Mouse (Mus musculus): ENCODE measurements at regions not wholly inside any gene's neighbourhood (a gene's known extent, or its start where the extent isn't known, plus 50 kb on each side); places are given as distances from the start of the nearest gene placed in this dataset.
A peak's percentile ranks its signal among the peaks of the same experiment; 100 is the strongest.

GRCm38 (mm10) chr4:95148665-95149064 is 96.6 kb upstream of the Jun start:
- no peaks in the 10 kb centered on the region for H3K4me1 ChIP-seq (ENCODE audit: control insufficient read depth, insufficient read depth, low read length)
- ATAC-seq: no peak
- H3K9me3 ChIP-seq (replicated peaks; ENCODE audit: control insufficient read depth, low read length, poor library complexity, severe bottlenecking): no peaks in the 10 kb centered on the region
- no peaks in the 10 kb centered on the region for H3K36me3 ChIP-seq (ENCODE audit: control insufficient read depth, insufficient read depth, low read length)
- no peak overlapping the region for H3K27ac ChIP-seq (ENCODE audit: low read length)
- no peak overlapping the region for H3K9ac ChIP-seq (ENCODE audit: low read depth, low read length)
- WGBS: 89% methylated on average over 1 of the region's 1 CpGs
- H3K27me3 ChIP-seq (ENCODE audit: control insufficient read depth, insufficient read depth, low read depth, low read length): peaks cover 4% of the 10 kb centered on the region; the same call in 1 of the 2 replicates
- H3K4me3 ChIP-seq (ENCODE audit: low read depth, low read length): no peak overlapping the region
- H3K4me2 ChIP-seq (ENCODE audit: low read length): no peak overlapping the region

- 95% methylated on average over 8 of the region's 8 CpGs for WGBS
- no peaks in the 10 kb centered on the region for H3K9me3 ChIP-seq (replicated peaks; ENCODE audit: control insufficient read depth, low read length, poor library complexity, severe bottlenecking)
Measured at GRCm38 (mm10) chr4:95151678-95152077, 99.7 kb upstream of the Jun start.

GRCm38 (mm10) chr4:95152431-95153115 is 100.6 kb upstream of the Jun start:
- Histone ChIP-seq H3K4me1 (ENCODE audit: control insufficient read depth, insufficient read depth, low read length) (peaks cover 5% of the 10 kb centered on the region; the same call in 1 of the 2 replicates), H3K9ac (ENCODE audit: low read depth, low read length) (no peak overlapping the region), H3K27me3 (ENCODE audit: control insufficient read depth, insufficient read depth, low read depth, low read length) (peaks cover 4% of the 10 kb centered on the region; the same call in 1 of the 2 replicates), H3K4me2 (ENCODE audit: low read length) (no peak overlapping the region), H3K4me3 (ENCODE audit: low read depth, low read length) (no peak overlapping the region), H3K27ac (ENCODE audit: low read length) (no peak overlapping the region), H3K9me3 (replicated peaks; ENCODE audit: control insufficient read depth, low read length, poor library complexity, severe bottlenecking) (no peaks in the 10 kb centered on the region), H3K36me3 (ENCODE audit: control insufficient read depth, insufficient read depth, low read length) (no peaks in the 10 kb centered on the region)
- 83% methylated on average over 4 of the region's 4 CpGs for WGBS
- ATAC-seq: no peak

More at GRCm38 (mm10) chr4:95151678-95152077, 99.7 kb upstream of the Jun start:
- H3K27me3 ChIP-seq (ENCODE audit: control insufficient read depth, insufficient read depth, low read depth, low read length): peaks cover 4% of the 10 kb centered on the region; the same call in 1 of the 2 replicates
- no peak overlapping the region for H3K4me2 ChIP-seq (ENCODE audit: low read length)
- no peak for ATAC-seq
- no peak overlapping the region for H3K27ac ChIP-seq (ENCODE audit: low read length)
- H3K4me3 ChIP-seq (ENCODE audit: low read depth, low read length): no peak overlapping the region
- H3K36me3 ChIP-seq (ENCODE audit: control insufficient read depth, insufficient read depth, low read length): no peaks in the 10 kb centered on the region
- H3K4me1 ChIP-seq (ENCODE audit: control insufficient read depth, insufficient read depth, low read length): peaks cover 5% of the 10 kb centered on the region; the same call in 1 of the 2 replicates
- no peak overlapping the region for H3K9ac ChIP-seq (ENCODE audit: low read depth, low read length)

- H3K4me2 ChIP-seq (ENCODE audit: low read length): no peak overlapping the region
- H3K27ac ChIP-seq (ENCODE audit: low read length): no peak overlapping the region
- H3K9me3 ChIP-seq (replicated peaks; ENCODE audit: control insufficient read depth, low read length, poor library complexity, severe bottlenecking): no peaks in the 10 kb centered on the region
- no peak overlapping the region for H3K9ac ChIP-seq (ENCODE audit: low read depth, low read length)
- H3K4me1 ChIP-seq (ENCODE audit: control insufficient read depth, insufficient read depth, low read length): peaks cover 5% of the 10 kb centered on the region; the same call in 1 of the 2 replicates
- no peaks in the 10 kb centered on the region for H3K36me3 ChIP-seq (ENCODE audit: control insufficient read depth, insufficient read depth, low read length)
- ATAC-seq: peak; percentile 81
- peaks cover 4% of the 10 kb centered on the region; the same call in 1 of the 2 replicates for H3K27me3 ChIP-seq (ENCODE audit: control insufficient read depth, insufficient read depth, low read depth, low read length)
- H3K4me3 ChIP-seq (ENCODE audit: low read depth, low read length): no peak overlapping the region
- whole genome bisulfite sequencing: 12% methylated on average over 6 of the region's 6 CpGs
Measured at GRCm38 (mm10) chr4:95153737-95154287, 101.8 kb upstream of the Jun start.

- H3K36me3 ChIP-seq (ENCODE audit: control insufficient read depth, insufficient read depth, low read length): no peaks in the 10 kb centered on the region
- no peak overlapping the region for H3K4me2 ChIP-seq (ENCODE audit: low read length)
- no peak overlapping the region for H3K9ac ChIP-seq (ENCODE audit: low read depth, low read length)
- no peak overlapping the region for H3K4me3 ChIP-seq (ENCODE audit: low read depth, low read length)
- H3K4me1 ChIP-seq (ENCODE audit: control insufficient read depth, insufficient read depth, low read length): peaks cover 5% of the 10 kb centered on the region; the same call in 1 of the 2 replicates
- 31% methylated on average over 14 of the region's 14 CpGs for WGBS
- peaks cover 4% of the 10 kb centered on the region; the same call in 1 of the 2 replicates for H3K27me3 ChIP-seq (ENCODE audit: control insufficient read depth, insufficient read depth, low read depth, low read length)
- no peak overlapping the region for H3K27ac ChIP-seq (ENCODE audit: low read length)
- ATAC-seq: no peak
- H3K9me3 ChIP-seq (replicated peaks; ENCODE audit: control insufficient read depth, low read length, poor library complexity, severe bottlenecking): no peaks in the 10 kb centered on the region
Measured at GRCm38 (mm10) chr4:95154377-95154776, 102.4 kb upstream of the Jun start.

- H3K36me3 ChIP-seq (ENCODE audit: control insufficient read depth, insufficient read depth, low read length): no peaks in the 10 kb centered on the region
- no peak overlapping the region for H3K4me3 ChIP-seq (ENCODE audit: low read depth, low read length)
- H3K4me2 ChIP-seq (ENCODE audit: low read length): no peak overlapping the region
- H3K27ac ChIP-seq (ENCODE audit: low read length): no peak overlapping the region
- no peak overlapping the region for H3K9ac ChIP-seq (ENCODE audit: low read depth, low read length)
- no peaks in the 10 kb centered on the region for H3K9me3 ChIP-seq (replicated peaks; ENCODE audit: control insufficient read depth, low read length, poor library complexity, severe bottlenecking)
- peaks cover 4% of the 10 kb centered on the region; the same call in 1 of the 2 replicates for H3K27me3 ChIP-seq (ENCODE audit: control insufficient read depth, insufficient read depth, low read depth, low read length)
- H3K4me1 ChIP-seq (ENCODE audit: control insufficient read depth, insufficient read depth, low read length): peaks cover 5% of the 10 kb centered on the region; the same call in 1 of the 2 replicates
- ATAC-seq: no peak
- 77% methylated on average over 2 of the region's 2 CpGs for WGBS
Measured at GRCm38 (mm10) chr4:95155178-95155577, 103.2 kb upstream of the Jun start.

GRCm38 (mm10) chr4:95155796-95156195 is 103.8 kb upstream of the Jun start:
- peaks cover 5% of the 10 kb centered on the region; the same call in 1 of the 2 replicates for H3K4me1 ChIP-seq (ENCODE audit: control insufficient read depth, insufficient read depth, low read length)
- H3K27ac ChIP-seq (ENCODE audit: low read length): no peak overlapping the region
- 89% methylated on average over 5 of the region's 5 CpGs for WGBS
- no peaks in the 10 kb centered on the region for H3K9me3 ChIP-seq (replicated peaks; ENCODE audit: control insufficient read depth, low read length, poor library complexity, severe bottlenecking)
- H3K4me3 ChIP-seq (ENCODE audit: low read depth, low read length): no peak overlapping the region
- no peak for ATAC-seq
- peaks cover 4% of the 10 kb centered on the region; the same call in 1 of the 2 replicates for H3K27me3 ChIP-seq (ENCODE audit: control insufficient read depth, insufficient read depth, low read depth, low read length)
- H3K9ac ChIP-seq (ENCODE audit: low read depth, low read length): no peak overlapping the region
- H3K36me3 ChIP-seq (ENCODE audit: control insufficient read depth, insufficient read depth, low read length): no peaks in the 10 kb centered on the region
- no peak overlapping the region for H3K4me2 ChIP-seq (ENCODE audit: low read length)

GRCm38 (mm10) chr4:95156451-95157271 is 104.6 kb upstream of the Jun start:
- Histone ChIP-seq H3K4me1 (ENCODE audit: control insufficient read depth, insufficient read depth, low read length) (peaks cover 5% of the 10 kb centered on the region; the same call in 1 of the 2 replicates), H3K36me3 (ENCODE audit: control insufficient read depth, insufficient read depth, low read length) (no peaks in the 10 kb centered on the region), H3K4me3 (ENCODE audit: low read depth, low read length) (no peak overlapping the region), H3K27ac (ENCODE audit: low read length) (no peak overlapping the region), H3K9me3 (replicated peaks; ENCODE audit: control insufficient read depth, low read length, poor library complexity, severe bottlenecking) (no peaks in the 10 kb centered on the region), H3K27me3 (ENCODE audit: control insufficient read depth, insufficient read depth, low read depth, low read length) (peaks cover 4% of the 10 kb centered on the region; the same call in 1 of the 2 replicates), H3K9ac (ENCODE audit: low read depth, low read length) (no peak overlapping the region), H3K4me2 (ENCODE audit: low read length) (no peak overlapping the region)
- 50% methylated on average over 5 of the region's 5 CpGs for WGBS
- ATAC-seq: no peak
